In genomic region chr2:115724726-115725125, GRCm38 (mm10) we compare ENCODE assay signal across 23 mouse cellular contexts.
DNase-seq lines count a peak whose midpoint lies in the region; ATAC-seq lines count a peak whose summit lies in the region.
"Had no signal": no experiment of that assay in that cellular context is flagged by ENCODE, and none has a peak within 500 bp of the region (broad histone marks: within the 10 kb centered on the region; RNA-seq: fewer than 3 reads in every experiment).

No protein-coding gene starts in this region.

- peak; percentile 33 for DNase-seq in midbrain, embryonic 14.5 days
- DNase-seq in midbrain, embryonic 10.5 days (ENCODE audit: low spot score) = no peak
- no peak for DNase-seq in forebrain, embryonic 10.5 days (ENCODE audit: extremely low spot score, low spot score)
- DNase-seq in B cell, adult 2 months = no peak
- DNase-seq: adrenal gland, adult 2 months; cerebellum, adult 11-12 months; cerebellum, postnatal 14 days; heart, postnatal 4 days; kidney, postnatal 10 days; left cerebral cortex, postnatal 4 days; right cerebral cortex, adult 18-20 months; right cerebral cortex, postnatal 4 days; thymus, postnatal 36 days had no signal

- H3K36me3 ChIP-seq in hindbrain, embryonic 13.5 days = 0 out of 2 replicates have a peak, but pooled peaks cover 4% of the 10 kb centered on the region
- no peaks in the 10 kb centered on the region for H3K36me3 ChIP-seq in hindbrain, embryonic 12.5 days
- H3K36me3 ChIP-seq in midbrain, embryonic 14.5 days (ENCODE audit: control insufficient read depth, insufficient read depth, low read length) = no peaks in the 10 kb centered on the region
- peaks cover 12% of the 10 kb centered on the region for H3K36me3 ChIP-seq in midbrain, embryonic 10.5 days
- H3K36me3 ChIP-seq in forebrain, embryonic 10.5 days (replicated peaks) = peaks cover 17% of the 10 kb centered on the region
- no peaks in the 10 kb centered on the region for H3K36me3 ChIP-seq in forebrain, embryonic 16.5 days (ENCODE audit: control insufficient read depth, insufficient read depth)
- H3K36me3 ChIP-seq in kidney, embryonic 14.5 days (ENCODE audit: control insufficient read depth, insufficient read depth, low read length) = peaks cover 3% of the 10 kb centered on the region; the same call in 1 of the 2 replicates
- H3K36me3 ChIP-seq: limb, embryonic 15.5 days; stomach, embryonic 15.5 days had no signal

- no peak for ATAC-seq in hindbrain, embryonic 13.5 days (ENCODE audit: low FRiP score)
- ATAC-seq in hindbrain, embryonic 12.5 days (ENCODE audit: low FRiP score) = no peak
- no peak for ATAC-seq in midbrain, embryonic 14.5 days (ENCODE audit: low FRiP score, low TSS enrichment)
- no peak for ATAC-seq in forebrain, embryonic 16.5 days
- no peak for ATAC-seq in kidney, embryonic 14.5 days (ENCODE audit: low FRiP score, low TSS enrichment)
- ATAC-seq: Patski had no signal

- no peaks in the 10 kb centered on the region for H3K9me3 ChIP-seq in hindbrain, embryonic 13.5 days
- peaks cover 8% of the 10 kb centered on the region; the same call in 1 of the 2 replicates for H3K9me3 ChIP-seq in hindbrain, embryonic 12.5 days (replicated peaks)
- no peaks in the 10 kb centered on the region for H3K9me3 ChIP-seq in midbrain, embryonic 14.5 days (ENCODE audit: control insufficient read depth, low read length)
- peaks cover 8% of the 10 kb centered on the region; the same call in 1 of the 2 replicates for H3K9me3 ChIP-seq in midbrain, embryonic 10.5 days (replicated peaks)
- H3K9me3 ChIP-seq in forebrain, embryonic 10.5 days = peaks cover 13% of the 10 kb centered on the region
- H3K9me3 ChIP-seq in forebrain, embryonic 16.5 days (ENCODE audit: control insufficient read depth, low read length) = peaks cover 5% of the 10 kb centered on the region; the same call in 1 of the 2 replicates
- H3K9me3 ChIP-seq in kidney, embryonic 14.5 days (ENCODE audit: control insufficient read depth, low read length) = peaks cover 11% of the 10 kb centered on the region
- H3K9me3 ChIP-seq: G1E; limb, embryonic 15.5 days; stomach, embryonic 15.5 days had no signal

- H3K4me1 ChIP-seq in hindbrain, embryonic 13.5 days (replicated peaks) = peaks cover 34% of the 10 kb centered on the region
- peaks cover 25% of the 10 kb centered on the region for H3K4me1 ChIP-seq in hindbrain, embryonic 12.5 days
- peaks cover 15% of the 10 kb centered on the region; the same call in 1 of the 2 replicates for H3K4me1 ChIP-seq in midbrain, embryonic 14.5 days (ENCODE audit: control insufficient read depth, insufficient read depth, low read length)
- H3K4me1 ChIP-seq in midbrain, embryonic 10.5 days = peaks cover 18% of the 10 kb centered on the region
- H3K4me1 ChIP-seq in forebrain, embryonic 10.5 days = peaks cover 50% of the 10 kb centered on the region
- H3K4me1 ChIP-seq in forebrain, embryonic 16.5 days (replicated peaks; ENCODE audit: control insufficient read depth, insufficient read depth, low read length) = peaks cover 43% of the 10 kb centered on the region
- 0 out of 2 replicates have a peak, but pooled peaks cover 9% of the 10 kb centered on the region for H3K4me1 ChIP-seq in kidney, embryonic 14.5 days (ENCODE audit: control insufficient read depth, insufficient read depth, low read length)
- H3K4me1 ChIP-seq: embryonic facial prominence, embryonic 12.5 days; stomach, embryonic 15.5 days had no signal

- H3K4me3 ChIP-seq in hindbrain, embryonic 13.5 days = no peak overlapping the region
- no peak overlapping the region for H3K4me3 ChIP-seq in hindbrain, embryonic 12.5 days
- no peak overlapping the region for H3K4me3 ChIP-seq in midbrain, embryonic 14.5 days (replicated peaks; ENCODE audit: low read depth, low read length)
- no peak overlapping the region for H3K4me3 ChIP-seq in midbrain, embryonic 10.5 days
- H3K4me3 ChIP-seq in forebrain, embryonic 10.5 days = no peak overlapping the region
- no peak overlapping the region for H3K4me3 ChIP-seq in forebrain, embryonic 16.5 days (replicated peaks; ENCODE audit: low read length)
- no peak overlapping the region for H3K4me3 ChIP-seq in kidney, embryonic 14.5 days (ENCODE audit: low read length)
- H3K4me3 ChIP-seq: embryonic facial prominence, embryonic 12.5 days; heart, embryonic 15.5 days; limb, embryonic 15.5 days; stomach, embryonic 15.5 days had no signal

- no peaks in the 10 kb centered on the region for H3K27me3 ChIP-seq in hindbrain, embryonic 13.5 days
- H3K27me3 ChIP-seq in hindbrain, embryonic 12.5 days = no peaks in the 10 kb centered on the region
- H3K27me3 ChIP-seq in midbrain, embryonic 14.5 days (ENCODE audit: control insufficient read depth, insufficient read depth, low read length) = no peaks in the 10 kb centered on the region
- H3K27me3 ChIP-seq in midbrain, embryonic 10.5 days (ENCODE audit: low read depth, poor library complexity, severe bottlenecking) = no peaks in the 10 kb centered on the region
- H3K27me3 ChIP-seq in forebrain, embryonic 10.5 days (ENCODE audit: poor library complexity, severe bottlenecking) = peaks cover 55% of the 10 kb centered on the region
- no peaks in the 10 kb centered on the region for H3K27me3 ChIP-seq in forebrain, embryonic 16.5 days (replicated peaks; ENCODE audit: control insufficient read depth, insufficient read depth, low read length)
- no peaks in the 10 kb centered on the region for H3K27me3 ChIP-seq in kidney, embryonic 14.5 days (ENCODE audit: control insufficient read depth, insufficient read depth, low read length)
- H3K27me3 ChIP-seq: heart, embryonic 15.5 days; limb, embryonic 15.5 days; Patski; stomach, embryonic 15.5 days had no signal

- no peak overlapping the region for H3K4me2 ChIP-seq in hindbrain, embryonic 13.5 days
- no peak overlapping the region for H3K4me2 ChIP-seq in hindbrain, embryonic 12.5 days (replicated peaks)
- no peak overlapping the region for H3K4me2 ChIP-seq in midbrain, embryonic 14.5 days (ENCODE audit: low read length)
- peak overlapping the region; percentile 16; the same call in 1 of the 2 replicates for H3K4me2 ChIP-seq in forebrain, embryonic 16.5 days (ENCODE audit: low read length)
- no peak overlapping the region for H3K4me2 ChIP-seq in kidney, embryonic 14.5 days (replicated peaks; ENCODE audit: low read depth, low read length)
- H3K4me2 ChIP-seq: embryonic facial prominence, embryonic 12.5 days; heart, embryonic 15.5 days; limb, embryonic 15.5 days; stomach, embryonic 15.5 days had no signal

- 0 out of 2 replicates have a peak overlapping the region, but pooled peaks have one; percentile 35 for H3K27ac ChIP-seq in hindbrain, embryonic 13.5 days
- H3K27ac ChIP-seq in hindbrain, embryonic 12.5 days = no peak overlapping the region; the same call in 1 of the 2 replicates
- H3K27ac ChIP-seq in midbrain, embryonic 14.5 days (replicated peaks; ENCODE audit: low read depth, low read length) = peak overlapping the region; percentile 33; the same call in 1 of the 2 replicates
- no peak overlapping the region for H3K27ac ChIP-seq in midbrain, embryonic 10.5 days (replicated peaks)
- H3K27ac ChIP-seq in forebrain, embryonic 10.5 days = 0 out of 2 replicates have a peak overlapping the region, but pooled peaks have one; percentile 26
- H3K27ac ChIP-seq in forebrain, embryonic 16.5 days (ENCODE audit: low read length) = peak overlapping the region; percentile 86
- H3K27ac ChIP-seq in kidney, embryonic 14.5 days (ENCODE audit: low read depth, low read length) = no peak overlapping the region
- H3K27ac ChIP-seq: embryonic facial prominence, embryonic 12.5 days; heart, embryonic 15.5 days; limb, embryonic 15.5 days; stomach, embryonic 15.5 days had no signal

- no peak overlapping the region for H3K9ac ChIP-seq in hindbrain, embryonic 13.5 days
- no peak overlapping the region for H3K9ac ChIP-seq in hindbrain, embryonic 12.5 days
- H3K9ac ChIP-seq in midbrain, embryonic 14.5 days (replicated peaks; ENCODE audit: low read length) = no peak overlapping the region
- H3K9ac ChIP-seq in forebrain, embryonic 16.5 days (replicated peaks; ENCODE audit: low read depth, low read length) = peak overlapping the region; percentile 25; the same call in 1 of the 2 replicates
- no peak overlapping the region for H3K9ac ChIP-seq in kidney, embryonic 14.5 days (ENCODE audit: low read depth, low read length)
- H3K9ac ChIP-seq: embryonic facial prominence, embryonic 12.5 days; heart, embryonic 15.5 days; limb, embryonic 15.5 days; stomach, embryonic 15.5 days had no signal

- whole genome bisulfite sequencing in hindbrain, embryonic 13.5 days = 83% methylated on average over 6 of the region's 6 CpGs
- WGBS in hindbrain, embryonic 12.5 days = 80% methylated on average over 6 of the region's 6 CpGs
- 83% methylated on average over 6 of the region's 6 CpGs for WGBS in midbrain, embryonic 14.5 days
- 93% methylated on average over 6 of the region's 6 CpGs for WGBS in midbrain, embryonic 10.5 days
- 81% methylated on average over 6 of the region's 6 CpGs for WGBS in forebrain, embryonic 10.5 days
- WGBS in forebrain, embryonic 16.5 days = 13% methylated on average over 6 of the region's 6 CpGs
- WGBS in kidney, embryonic 14.5 days = 92% methylated on average over 6 of the region's 6 CpGs

Comparison
In these comparisons a context has a peak if more than half of its experiments do, and no peak if none do; other contexts are left out.
1. H3K27ac ChIP-seq: peak in hindbrain, embryonic 13.5 days (single experiment), midbrain, embryonic 14.5 days (single experiment), forebrain, embryonic 10.5 days (single experiment) and forebrain, embryonic 16.5 days (single experiment); none in hindbrain, embryonic 12.5 days (single experiment), midbrain, embryonic 10.5 days (single experiment) and kidney, embryonic 14.5 days (single experiment).